Mouse (Mus musculus): Measurements from ENCODE around the gene Zfp609. TPM values are rescaled to one million over a fixed set of nuclear protein-coding genes. Genes with fewer than 3 reads are reported as not detected.

Gene Zfp609
- total RNA-seq (2021) = 10 to 100 TPM; 23.2 to 28.0 TPM

GRCm38 (mm10) chr9:65827344-65828015 is at the start of gene Zfp609:
TSS of gene Zfp609 (minus strand) at chr9:65827564.
- intact Hi-C loops (cut with DNase I) = loop anchor here (2.0 to 5.0 kb wide), 2 partner anchors 35 to 73 kb away; no protein-coding TSS in a partner anchor
- peak; percentile 85 for DNase-seq (ENCODE audit: low spot score)

- intact Hi-C loops (cut with DNase I) = no loop called here
- no peak for DNase-seq (ENCODE audit: low spot score)
Observed at GRCm38 (mm10) chr9:65859656-65860055, 32.3 kb upstream of the Zfp609 start.

- no peak for DNase-seq (ENCODE audit: low spot score)
- intact Hi-C loops (cut with DNase I) = loop anchor here (2.0 kb wide), 1 partner anchor 155 kb away; no protein-coding TSS in a partner anchor
Observed at GRCm38 (mm10) chr9:65850203-65850602, 22.8 kb upstream of the Zfp609 start.

- intact Hi-C loops (cut with DNase I) = loop anchor here (2.0 kb wide), 2 partner anchors 183 to 243 kb away; no protein-coding TSS in a partner anchor
Observed at GRCm38 (mm10) chr9:65848154-65848553, 20.8 kb upstream of the Zfp609 start.

GRCm38 (mm10) chr9:65844421-65845165 is 17.2 kb upstream of the Zfp609 start:
- DNase-seq (ENCODE audit: low spot score) = peak; percentile 6

More at GRCm38 (mm10) chr9:65848154-65848553, 20.8 kb upstream of the Zfp609 start:
- DNase-seq (ENCODE audit: low spot score) = peak; percentile 3

GRCm38 (mm10) chr9:65839841-65840240 is 12.5 kb upstream of the Zfp609 start:
- intact Hi-C loops (cut with DNase I) = no loop called here

More at GRCm38 (mm10) chr9:65844421-65845165, 17.2 kb upstream of the Zfp609 start:
- intact Hi-C loops (cut with DNase I) = no loop called here

GRCm38 (mm10) chr9:65836916-65837315 is 9.6 kb upstream of the Zfp609 start:
- intact Hi-C loops (cut with DNase I) = no loop called here
- DNase-seq (ENCODE audit: low spot score) = no peak

More at GRCm38 (mm10) chr9:65839841-65840240, 12.5 kb upstream of the Zfp609 start:
- no peak for DNase-seq (ENCODE audit: low spot score)

GRCm38 (mm10) chr9:65834628-65835354 is 7.4 kb upstream of the Zfp609 start:
- intact Hi-C loops (cut with DNase I) = no loop called here
- no peak for DNase-seq (ENCODE audit: low spot score)

- intact Hi-C loops (cut with DNase I) = no loop called here
- no peak for DNase-seq (ENCODE audit: low spot score)
Observed at GRCm38 (mm10) chr9:65833640-65834039, 6.3 kb upstream of the Zfp609 start.

GRCm38 (mm10) chr9:65833230-65833629 is 5.9 kb upstream of the Zfp609 start:
- intact Hi-C loops (cut with DNase I) = no loop called here
- no peak for DNase-seq (ENCODE audit: low spot score)

GRCm38 (mm10) chr9:65832041-65832440 is 4.7 kb upstream of the Zfp609 start:
- DNase-seq (ENCODE audit: low spot score) = no peak
- intact Hi-C loops (cut with DNase I) = no loop called here

- intact Hi-C loops (cut with DNase I) = loop anchor here (2.0 kb wide), 1 partner anchor 136 kb away; no protein-coding TSS in a partner anchor
- no peak for DNase-seq (ENCODE audit: low spot score)
Observed at GRCm38 (mm10) chr9:65831164-65831563, 3.8 kb upstream of the Zfp609 start.

GRCm38 (mm10) chr9:65830255-65830654 is 2.9 kb upstream of the Zfp609 start:
- DNase-seq (ENCODE audit: low spot score) = no peak
- intact Hi-C loops (cut with DNase I) = loop anchor here (2.0 kb wide), 1 partner anchor 135 kb away; no protein-coding TSS in a partner anchor

GRCm38 (mm10) chr9:65829410-65829809 is 2.0 kb upstream of the Zfp609 start:
- intact Hi-C loops (cut with DNase I) = loop anchor here (1.0 to 5.0 kb wide), 3 partner anchors 37 to 163 kb away; no protein-coding TSS in a partner anchor

GRCm38 (mm10) chr9:65828511-65828910 is 1.1 kb upstream of the Zfp609 start:
- DNase-seq (ENCODE audit: low spot score) = no peak
- intact Hi-C loops (cut with DNase I) = loop anchor here (2.0 to 5.0 kb wide), 2 partner anchors 36 to 74 kb away; no protein-coding TSS in a partner anchor

More at GRCm38 (mm10) chr9:65829410-65829809, 2.0 kb upstream of the Zfp609 start:
- no peak for DNase-seq (ENCODE audit: low spot score)

- no peak for DNase-seq (ENCODE audit: low spot score)
- intact Hi-C loops (cut with DNase I) = loop anchor here (2.0 to 5.0 kb wide), 2 partner anchors 36 to 73 kb away; no protein-coding TSS in a partner anchor
Observed at GRCm38 (mm10) chr9:65828016-65828403, 646 bp upstream of the Zfp609 start.

- DNase-seq (ENCODE audit: low spot score) = peak; percentile 12
- intact Hi-C loops (cut with DNase I) = loop anchor here (5.0 kb wide), 1 partner anchor 34 kb away; no protein-coding TSS in a partner anchor
Observed at GRCm38 (mm10) chr9:65826588-65827343, 598 bp downstream of the Zfp609 start.

- intact Hi-C loops (cut with DNase I) = loop anchor here (5.0 kb wide), 1 partner anchor 34 kb away; no protein-coding TSS in a partner anchor
- DNase-seq (ENCODE audit: low spot score) = no peak
Observed at GRCm38 (mm10) chr9:65826226-65826587, 1.2 kb downstream of the Zfp609 start.

All from heart, postnatal 25 days (tissue).